Mouse (Mus musculus) bone marrow macrophage, adult 2 months (primary cell): ENCODE results near the gene 1700025G04Rik.

Experiments
- CTCF ChIP-seq: IDR thresholded peaks from 2 replicates; pipeline ENCODE4 v1.5.1; 2012; ENCODE audit warnings: low read depth, mild to moderate bottlenecking, low read length, moderate library complexity
- POLR2A ChIP-seq: IDR thresholded peaks from 2 replicates; pipeline ENCODE4 v1.6.1; 2012; ENCODE audit warnings: mild to moderate bottlenecking, low read depth, low read length, borderline replicate concordance

DNA sequence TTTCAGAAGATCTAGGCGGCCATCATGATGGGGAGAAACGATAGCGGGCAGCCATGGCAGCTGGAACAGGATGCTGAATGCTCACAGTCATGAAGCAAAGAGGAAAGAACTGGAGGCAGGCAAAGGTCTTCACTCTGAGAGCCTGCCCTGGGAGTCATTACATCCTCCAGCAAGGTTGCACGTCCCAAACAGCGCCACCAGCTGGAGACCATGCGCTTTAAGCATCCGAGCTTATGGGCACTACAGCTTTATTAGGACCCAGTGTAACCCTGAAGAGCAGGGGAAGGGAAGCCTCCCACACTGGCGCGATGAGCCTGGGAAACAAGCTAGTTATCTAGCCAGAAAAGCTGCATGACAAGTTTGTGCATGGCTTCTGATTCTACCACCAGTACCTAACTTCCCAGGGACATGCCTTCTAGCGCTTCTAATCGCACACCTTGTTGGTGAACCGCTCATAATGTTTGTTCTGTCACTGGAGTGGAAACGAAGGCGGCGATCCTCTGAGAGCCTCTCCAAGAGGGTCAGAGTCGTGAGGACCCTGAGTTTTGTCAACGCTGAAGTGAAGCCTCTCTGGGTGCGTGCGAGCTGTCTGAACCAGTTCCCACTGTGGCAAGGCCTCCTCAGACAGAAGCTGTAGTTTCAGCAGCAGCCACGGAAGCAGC is 228.5 kb downstream of the 1700025G04Rik start:
- TF ChIP-seq CTCF: peak; percentile 29; the same call in 1 of the 2 replicates
- TF ChIP-seq POLR2A: no peak
